Mouse (Mus musculus) neutrophil, adult 5-6 weeks (primary cell): ENCODE data around the gene Adcyap1r1. TPM values are rescaled to one million over a fixed set of nuclear protein-coding genes. Genes with fewer than 3 reads are reported as not detected.

Source experiments
- ATAC-seq: fragments of 151-379, 151-347 bp; 2 replicates; pipeline ENCODE4 v1.8.0; 2017; ENCODE audit warnings: mild to moderate bottlenecking, moderate TSS enrichment; ENCODE audit not compliant: insufficient number of reproducible peaks, poor library complexity, low FRiP score, severe bottlenecking; ENCODE audit errors: extremely low read depth
- total RNA-seq: library from RNA; stranded (forward); fragments of 200-1000 nt; gene quantifications from 2 replicates; pipeline ENCODE4 v1.2.3, GENCODE M21; 2017

Adcyap1r1 gene
- total RNA-seq, result not detected in 2 replicates

DNA sequence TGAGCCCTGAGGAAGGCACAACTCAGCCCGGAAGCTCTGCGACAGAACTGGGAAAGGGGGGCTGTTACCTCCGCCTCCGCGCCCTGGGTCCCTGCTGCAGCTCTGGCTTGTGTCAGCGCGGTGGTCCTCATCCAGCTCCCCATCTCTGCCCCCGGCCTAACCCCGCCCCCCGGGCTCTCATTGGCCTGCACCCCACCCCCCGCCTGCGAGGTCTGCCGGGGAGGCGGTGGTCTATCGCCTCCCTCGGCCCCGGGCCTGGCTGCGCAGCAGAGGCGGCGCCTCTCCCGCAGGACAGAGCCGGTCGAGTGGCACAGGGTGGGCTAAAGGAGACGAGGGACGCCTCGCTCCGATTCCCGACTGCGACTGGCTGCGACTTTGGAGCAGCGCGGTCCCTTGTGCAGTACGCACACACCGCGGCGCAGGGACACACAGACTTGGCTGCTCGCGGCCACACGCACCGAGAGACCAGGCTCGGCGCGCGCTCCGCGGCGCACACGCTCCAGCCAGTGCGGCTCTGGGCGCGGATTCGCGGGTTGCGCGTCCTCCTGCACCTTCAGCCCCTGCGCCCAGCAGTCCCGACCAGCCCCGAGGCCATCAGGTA, at the start of gene Adcyap1r1:
TSS of gene Adcyap1r1 (plus strand) at position 208 of the 601 bp plus-strand sequence.
- ATAC-seq, result no peak

DNA sequence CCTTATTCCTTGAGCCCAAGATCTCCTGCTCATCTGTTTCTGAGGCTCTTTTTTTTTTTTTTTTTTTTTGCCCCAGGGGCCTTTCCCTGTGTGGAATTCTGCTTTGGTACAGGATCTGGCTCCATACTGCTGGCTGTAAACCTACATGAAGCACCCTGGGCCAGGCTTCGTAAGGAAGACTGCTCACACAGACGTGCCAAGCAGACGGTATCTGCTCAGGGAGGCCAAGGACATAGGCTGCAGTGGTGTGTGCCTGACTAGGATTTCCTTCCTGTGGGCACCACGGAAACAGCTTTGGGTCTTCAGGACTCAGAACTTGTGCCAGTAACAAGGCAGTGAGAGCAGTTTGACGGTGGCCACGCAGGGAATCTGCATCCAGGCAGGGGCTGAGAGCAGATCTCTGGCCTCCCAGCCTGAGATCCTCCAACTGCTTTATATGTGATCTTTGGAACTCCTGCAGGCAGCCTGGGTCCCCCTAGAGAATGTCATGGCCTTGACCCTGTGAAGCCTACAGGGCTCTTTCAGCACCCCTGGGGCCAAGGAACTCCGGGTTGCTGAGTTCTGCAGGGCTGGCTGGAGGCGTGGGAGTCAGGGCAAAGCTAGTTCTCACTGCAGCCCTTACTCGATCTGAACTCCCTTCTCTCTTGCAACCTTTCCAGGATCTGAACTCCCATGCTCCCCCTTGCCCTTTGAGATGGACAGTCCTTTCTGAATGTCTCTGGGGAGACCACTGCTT, 49.6 kb upstream of the Adcyap1r1 start:
- ATAC-seq, result no peak

DNA sequence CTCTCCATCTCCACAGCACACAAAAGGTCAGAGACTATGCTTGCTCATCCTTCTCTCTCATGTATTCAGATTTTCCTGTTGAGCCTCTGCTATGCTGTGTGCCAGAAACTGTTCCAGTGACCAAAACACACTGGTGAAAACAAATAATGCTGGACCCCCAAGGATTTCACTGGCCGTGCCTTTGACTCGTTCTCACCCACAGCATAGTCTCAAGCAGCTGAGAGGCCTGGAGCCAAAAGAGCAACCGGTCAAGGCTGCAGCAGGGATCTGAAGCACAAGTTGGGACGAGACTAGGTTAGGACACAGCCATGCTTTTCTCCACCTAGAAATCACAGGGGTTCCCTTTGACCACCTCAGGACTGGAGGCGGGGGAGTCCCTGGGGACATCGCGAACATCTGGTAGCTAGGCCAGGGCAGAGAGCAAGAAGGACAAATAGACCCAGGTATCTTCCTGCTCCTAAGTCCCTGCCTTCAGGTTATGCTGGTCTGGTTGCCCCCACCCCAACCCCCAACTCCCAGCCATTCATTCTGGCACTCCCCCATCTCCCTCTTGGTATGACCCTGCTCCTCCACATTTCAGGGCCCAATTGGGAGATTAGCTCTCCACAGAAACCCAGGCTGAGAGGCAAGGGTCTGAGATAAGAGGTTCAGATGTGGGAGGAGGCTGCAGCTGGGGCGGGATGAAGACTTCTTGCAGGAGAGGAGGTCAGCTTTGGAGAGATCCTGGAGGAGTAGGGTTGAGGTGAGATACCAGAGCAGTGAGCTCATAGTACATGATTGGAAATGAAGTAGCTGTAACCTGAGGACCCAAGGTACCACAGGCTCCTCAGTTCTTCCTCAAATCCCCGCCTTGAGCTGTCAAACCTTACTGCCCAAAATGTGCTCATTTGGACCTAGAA, 48.1 kb upstream of the Adcyap1r1 start:
- ATAC-seq, result no peak

DNA sequence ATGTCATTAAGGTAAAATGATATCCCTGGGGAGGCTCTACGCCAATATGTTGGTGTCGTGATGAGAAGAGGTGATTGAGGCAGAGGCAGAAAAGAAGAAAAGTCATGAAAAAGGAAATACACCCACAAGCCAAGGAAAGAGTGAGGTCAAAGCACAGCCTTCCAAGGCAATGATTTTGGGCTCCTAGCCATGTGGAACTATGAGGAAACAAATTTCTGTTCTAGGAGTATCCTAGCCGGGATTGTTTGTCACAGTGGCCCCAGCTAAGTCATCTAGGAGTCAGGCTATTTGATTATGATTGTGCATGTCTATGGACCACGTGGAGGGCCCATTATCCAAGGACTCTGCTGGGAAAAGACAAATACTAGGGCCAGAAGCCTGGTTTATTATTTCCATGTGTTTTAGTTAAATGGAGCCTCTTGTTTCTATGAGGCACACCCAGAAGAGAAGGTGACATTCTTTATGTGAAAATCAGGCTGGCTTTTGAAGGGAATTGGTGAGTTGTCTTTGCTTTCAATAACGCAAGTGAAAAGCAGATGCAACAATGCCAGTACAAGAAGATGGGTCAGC, 47.3 kb upstream of the Adcyap1r1 start:
- no peak for ATAC-seq

DNA sequence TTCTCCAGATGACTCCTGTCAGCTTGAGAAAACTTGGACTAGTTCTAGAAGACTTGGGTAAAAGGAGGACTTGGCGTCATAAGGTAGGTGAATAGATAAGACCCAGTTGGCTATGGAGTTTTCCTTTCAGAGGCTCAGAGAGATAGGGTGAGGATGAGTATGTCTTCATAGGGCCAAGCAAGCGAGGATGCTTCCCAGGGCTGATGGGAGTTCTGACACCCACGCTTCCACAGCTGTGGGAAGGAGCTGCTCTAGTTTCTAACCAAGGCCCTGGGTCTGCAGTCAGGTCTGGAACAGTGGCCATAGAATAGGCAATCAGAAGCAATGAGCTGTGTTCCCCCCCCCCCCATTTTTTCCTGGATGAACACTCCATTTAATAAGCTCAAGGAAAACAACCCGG, 44.4 kb upstream of the Adcyap1r1 start:
- ATAC-seq, result no peak

DNA sequence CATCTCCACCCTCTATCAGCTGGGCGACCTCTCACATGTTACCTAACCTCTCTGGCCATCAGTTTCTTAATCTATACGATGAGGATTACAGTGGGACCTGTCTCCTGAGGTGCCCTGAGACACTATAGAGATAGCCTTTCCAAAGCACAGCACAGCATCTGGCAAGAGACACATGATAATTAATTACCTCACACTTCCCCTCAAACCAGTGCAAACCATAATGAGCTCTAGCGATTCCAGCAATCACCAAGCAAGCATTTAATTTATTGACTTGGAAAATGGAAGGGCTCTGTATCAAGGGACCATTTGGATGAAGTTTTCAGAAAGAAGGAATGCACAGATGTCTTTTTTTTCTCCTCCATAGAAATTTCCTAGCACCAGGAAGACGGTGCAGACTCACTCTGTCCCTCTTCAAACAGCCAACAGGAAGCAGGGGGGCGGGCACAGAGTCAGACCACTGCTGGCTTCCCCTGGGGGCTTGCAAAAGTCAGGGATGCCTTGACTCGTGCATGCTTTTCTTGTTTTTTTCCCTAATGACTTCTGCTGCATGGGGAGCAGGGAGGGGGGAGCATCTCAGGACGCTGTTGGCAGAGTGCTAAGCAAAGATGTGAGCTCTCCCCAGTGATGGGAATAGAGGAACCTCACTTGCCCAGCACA, 41.5 kb upstream of the Adcyap1r1 start:
- no peak for ATAC-seq

DNA sequence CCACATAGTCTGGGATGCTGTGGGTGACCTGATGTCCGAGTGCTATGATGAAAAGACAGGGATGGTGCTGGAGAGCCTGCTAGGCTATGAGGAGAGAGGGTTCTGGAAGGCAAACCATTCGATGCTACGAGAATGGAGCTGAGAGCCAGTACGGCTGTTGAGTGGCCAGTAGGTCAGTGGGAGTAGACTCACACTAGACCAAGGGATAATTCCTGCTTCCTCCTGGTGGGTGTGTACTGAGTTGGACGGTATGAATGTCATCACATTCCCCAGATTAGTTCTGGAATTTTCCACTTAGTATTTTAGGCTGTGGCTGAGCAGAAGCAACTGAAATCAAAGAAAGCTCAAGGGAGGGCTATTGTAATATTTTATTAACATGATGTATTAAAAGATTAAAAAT, 40.8 kb upstream of the Adcyap1r1 start:
- ATAC-seq, result no peak

DNA sequence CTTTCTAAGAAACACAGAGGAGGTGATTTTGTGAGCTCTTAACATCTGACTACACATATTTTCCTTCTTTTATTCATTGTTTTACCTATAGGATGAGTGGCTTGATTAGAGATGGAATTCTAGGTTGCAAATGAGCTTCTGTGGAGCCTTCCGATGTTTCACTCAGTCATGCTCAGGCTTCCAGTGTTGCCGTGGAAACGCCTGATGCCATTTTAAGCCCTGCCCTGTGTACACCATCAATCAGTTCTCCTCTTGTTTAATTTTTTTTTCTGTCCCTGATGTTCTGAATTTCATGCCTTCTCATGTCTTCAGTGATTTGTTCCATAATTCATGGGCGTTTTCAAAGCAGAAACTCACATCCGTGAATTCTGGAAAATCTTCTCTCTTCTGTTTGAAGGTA, 35.6 kb upstream of the Adcyap1r1 start:
- ATAC-seq, result no peak

DNA sequence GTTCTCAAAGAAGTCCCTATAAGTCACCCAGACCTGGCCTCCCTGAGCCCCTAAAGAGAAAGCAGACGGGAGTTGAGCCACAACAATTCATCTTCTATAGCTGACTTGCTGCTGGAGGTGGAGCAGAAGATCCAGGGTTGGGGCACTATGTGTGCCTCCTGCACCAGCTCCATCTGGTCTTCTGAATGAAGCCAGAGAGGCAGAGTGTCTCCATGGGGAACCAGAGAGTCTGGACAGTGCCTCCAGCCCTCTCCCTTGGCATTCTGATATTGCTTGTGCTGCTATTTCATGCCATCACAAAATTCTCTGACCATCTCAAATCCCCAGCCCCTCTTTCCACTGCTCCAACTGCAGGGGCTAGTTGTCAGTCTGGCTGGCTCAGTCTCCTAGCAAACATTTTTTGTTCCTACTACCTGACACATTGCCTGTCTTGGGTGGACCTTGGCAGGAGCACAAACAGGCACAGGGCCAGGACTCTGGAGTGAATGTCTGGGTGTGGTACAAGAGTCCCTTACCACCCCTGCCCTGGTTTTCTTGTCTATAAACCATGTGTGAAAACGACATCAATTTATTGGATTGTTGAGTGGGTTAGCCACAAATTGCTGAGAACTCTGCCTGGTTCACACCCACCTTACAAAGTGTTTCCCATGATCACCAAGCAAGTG, 32.9 kb upstream of the Adcyap1r1 start:
- no peak for ATAC-seq

DNA sequence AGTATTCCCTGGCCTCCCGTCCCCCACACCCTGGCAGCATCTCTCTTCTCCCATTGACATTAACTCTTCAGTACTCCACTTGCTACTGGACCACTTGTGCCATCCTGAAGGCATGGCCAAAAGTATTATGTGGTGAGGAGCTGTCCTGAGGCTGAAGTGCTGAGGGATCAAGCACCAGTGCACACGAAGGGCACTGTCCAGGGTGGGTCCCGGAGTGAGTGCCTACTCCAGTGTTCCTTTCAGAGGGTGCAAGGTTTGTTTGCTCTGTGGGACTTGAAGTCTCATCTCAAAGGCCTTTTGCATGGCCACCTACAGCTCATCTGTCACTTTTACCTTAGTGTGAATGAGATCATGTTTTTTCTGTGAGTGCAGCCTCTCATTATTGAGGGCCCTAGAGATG, 31.4 kb upstream of the Adcyap1r1 start:
- ATAC-seq, result no peak

DNA sequence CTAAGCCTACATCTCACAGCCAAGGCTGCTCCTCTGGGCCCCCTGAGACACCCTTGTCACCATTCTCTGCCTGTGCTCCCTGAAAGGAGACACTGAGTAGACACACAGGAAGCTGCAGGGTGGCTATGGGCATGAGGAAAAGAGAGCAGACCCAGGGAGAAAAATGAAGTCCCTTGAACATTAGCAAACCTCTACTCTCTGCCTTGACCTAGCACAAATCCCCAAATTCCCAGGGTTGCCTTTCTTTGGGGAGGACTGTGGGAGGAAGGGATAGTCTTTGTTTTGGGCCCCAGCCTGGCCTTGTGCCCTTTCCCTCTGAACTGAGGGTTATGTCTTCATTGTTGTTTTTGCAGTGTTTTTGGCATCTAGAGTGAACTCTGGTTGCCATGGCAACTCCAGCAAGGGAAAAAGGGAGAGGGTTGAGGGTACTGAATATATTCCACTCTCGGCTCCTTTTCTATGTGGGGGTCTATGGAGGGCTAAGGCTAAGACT, 30.9 kb upstream of the Adcyap1r1 start:
- ATAC-seq, result no peak

DNA sequence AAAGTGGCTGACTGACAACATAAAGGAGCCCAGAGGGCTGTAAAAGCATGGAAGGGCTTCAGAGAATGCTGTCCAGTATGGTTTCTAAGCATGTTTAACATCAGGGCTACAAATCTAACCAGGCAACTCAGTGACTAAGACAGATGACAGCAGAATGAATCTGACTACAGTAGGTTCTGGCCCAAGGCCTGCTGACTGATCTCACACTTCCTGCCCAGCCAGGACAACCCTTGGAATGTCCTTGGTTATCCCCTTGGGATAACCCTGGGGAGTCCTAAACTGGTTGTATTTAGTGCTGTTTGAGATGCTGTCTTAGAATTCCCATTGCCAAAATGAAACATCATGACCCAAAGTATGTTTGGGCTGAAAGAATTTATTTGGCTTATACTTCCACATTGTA, 19.7 kb upstream of the Adcyap1r1 start:
- ATAC-seq, result no peak

DNA sequence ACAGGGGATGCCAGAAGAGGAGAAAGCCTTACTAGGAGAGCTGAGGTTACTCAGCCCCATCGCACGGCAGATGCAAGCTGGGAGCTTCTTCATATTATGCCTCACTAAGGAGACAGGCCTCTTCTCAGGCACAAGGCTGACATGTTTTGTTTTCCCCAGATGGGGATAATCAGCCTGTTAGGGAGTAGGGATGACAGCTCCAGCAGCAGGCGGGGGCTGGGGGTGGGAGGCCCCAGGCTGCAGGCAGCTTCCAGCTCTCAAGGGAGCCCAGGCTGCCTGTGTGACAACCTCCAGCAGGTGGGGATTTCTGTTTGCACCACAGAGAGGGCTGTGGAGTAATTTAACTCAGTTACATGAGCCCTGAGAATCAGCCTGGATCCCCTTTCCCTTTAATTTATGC, 17.4 kb upstream of the Adcyap1r1 start:
- ATAC-seq, result no peak

DNA sequence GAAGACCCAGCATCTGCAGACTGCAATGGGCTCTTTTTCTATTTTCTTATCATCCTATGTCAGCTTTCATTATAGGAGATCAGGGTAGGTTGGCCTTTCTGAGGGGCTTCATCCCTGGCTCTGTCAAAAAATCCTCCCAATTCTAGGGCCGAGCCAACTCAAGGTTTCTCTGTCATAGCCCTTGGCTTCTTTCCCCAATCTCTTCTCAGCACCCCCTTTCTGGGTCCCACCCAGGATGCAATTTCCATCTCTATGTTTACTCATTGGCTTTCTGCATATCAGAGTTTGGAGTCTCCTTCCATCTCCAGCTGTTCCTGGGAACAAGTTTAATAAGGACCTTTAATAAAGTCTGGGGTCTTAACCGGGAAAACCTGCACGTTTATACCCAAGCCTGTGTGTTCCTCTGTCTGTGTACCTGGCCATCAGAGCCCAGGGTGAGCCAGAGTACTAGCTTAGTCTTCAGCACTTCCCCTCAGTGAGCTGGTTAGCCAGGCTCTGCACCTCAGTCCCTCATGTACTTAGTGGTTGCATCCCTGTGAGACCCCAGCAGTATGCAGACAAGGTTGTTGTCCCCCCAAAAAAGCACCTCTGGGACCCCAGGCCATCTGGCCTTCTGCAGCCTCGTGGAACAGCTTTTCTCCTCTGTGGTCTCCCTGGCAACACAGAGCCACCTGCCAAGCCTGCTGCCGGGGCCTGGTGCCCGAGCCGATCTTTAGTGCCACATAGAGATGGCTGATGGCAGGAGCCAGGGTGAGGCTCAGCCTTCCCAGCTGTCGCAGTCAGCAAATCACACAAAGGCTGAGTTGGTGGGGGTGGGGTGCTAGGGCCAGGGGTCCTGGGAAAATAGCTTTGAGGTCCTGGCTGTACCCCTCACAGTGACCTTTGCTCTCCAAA, 16.3 kb upstream of the Adcyap1r1 start:
- ATAC-seq, result no peak

DNA sequence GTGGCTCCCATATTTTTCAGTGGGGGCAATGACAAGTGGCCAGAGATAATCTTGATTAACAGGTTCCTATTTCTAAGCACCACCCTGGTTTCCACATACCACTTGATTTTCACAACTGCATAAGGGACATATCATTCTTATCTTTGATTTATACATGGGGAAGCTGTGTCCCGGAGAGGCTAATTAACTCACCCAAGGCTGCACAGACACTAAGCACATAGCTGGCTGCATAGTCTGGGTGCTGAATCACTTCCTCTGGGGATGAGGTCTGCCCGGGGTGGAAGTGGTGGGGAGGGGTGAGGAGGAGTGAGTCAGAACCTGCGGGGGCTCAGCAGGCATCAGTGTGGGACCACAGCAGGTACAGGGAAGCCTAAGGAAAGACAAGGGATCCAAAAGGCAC, 13.9 kb upstream of the Adcyap1r1 start:
- no peak for ATAC-seq

DNA sequence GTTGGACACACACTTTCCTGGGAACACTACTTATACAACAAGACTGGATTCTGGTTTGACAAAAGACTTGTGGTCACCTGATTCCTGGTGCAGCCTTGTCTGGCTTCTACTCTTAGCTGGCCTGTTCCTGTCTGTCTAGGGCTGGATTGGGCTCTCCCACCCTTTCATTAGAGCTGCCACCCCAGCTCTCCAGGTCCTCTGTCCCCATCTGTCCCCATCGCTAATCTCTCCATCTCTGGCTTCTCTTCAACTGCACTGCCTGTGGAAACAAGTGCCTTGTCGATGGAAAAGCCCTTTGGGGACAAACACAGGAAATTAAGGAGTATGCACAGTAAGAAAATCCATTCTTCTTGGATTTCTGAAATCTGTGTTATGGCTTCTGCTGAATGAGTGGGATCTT, 12.9 kb upstream of the Adcyap1r1 start:
- no peak for ATAC-seq

DNA sequence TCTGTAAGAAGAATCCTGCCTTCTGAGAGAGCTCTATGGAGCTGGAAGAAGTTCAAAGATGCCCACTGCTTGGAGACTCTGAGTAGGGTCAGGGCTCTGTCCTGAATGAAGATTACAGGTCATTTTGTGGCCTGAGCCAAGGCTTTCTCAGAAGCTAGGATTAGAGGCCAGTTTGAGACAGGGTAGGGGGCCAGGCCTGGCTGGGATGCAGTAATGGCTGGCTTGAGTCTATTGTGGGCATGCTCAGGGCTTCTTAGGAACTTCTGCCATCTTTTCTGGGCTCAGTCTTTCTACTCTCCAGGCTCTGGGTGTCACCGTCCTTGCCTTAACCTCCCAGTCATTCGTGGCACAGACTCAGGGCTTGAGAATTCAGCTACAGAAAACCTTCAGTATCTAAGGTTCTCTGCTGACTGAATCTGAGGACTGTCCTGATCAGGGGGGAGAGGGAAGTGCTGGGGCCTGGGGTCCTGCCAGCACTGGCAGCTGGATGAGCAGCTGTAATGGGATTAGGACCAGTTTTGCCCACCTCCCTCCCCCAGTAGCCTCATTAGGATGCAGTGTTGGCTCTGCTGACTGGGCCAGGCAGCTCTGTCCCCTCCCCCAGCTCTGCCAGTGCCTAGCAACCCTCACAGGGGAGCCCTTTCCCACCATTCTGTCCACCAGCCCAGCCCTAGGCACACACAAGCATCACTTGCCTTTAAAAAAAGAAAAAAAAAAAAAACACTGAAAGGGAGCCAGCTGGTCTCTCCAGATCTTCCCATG, 7.7 kb upstream of the Adcyap1r1 start:
- no peak for ATAC-seq
